Mouse (Mus musculus) heart, embryonic 10.5 days (tissue): Measurements from ENCODE around the gene Tram2. TPM values are rescaled to one million over a fixed set of nuclear protein-coding genes. Genes with fewer than 3 reads are reported as not detected.

Experiments
- DNase-seq: peaks from one replicate; pipeline ENCODE4 v3.0.0-alpha.2; 2017; ENCODE audit warnings: low spot score
- H3K27ac ChIP-seq: fragments of 300-500 bp; sonication (generic); 2 replicates; pipeline ENCODE4 v1.5.1; 2016; ENCODE audit warnings: mild to moderate bottlenecking
- H3K27me3 ChIP-seq: fragments of 300-500 bp; sonication (generic); 2 replicates; pipeline ENCODE4 v1.6.1; 2016; ENCODE audit warnings: mild to moderate bottlenecking; ENCODE audit not compliant: poor library complexity, insufficient read depth, severe bottlenecking
- H3K36me3 ChIP-seq: fragments of 300-500 bp; sonication (generic); 2 replicates; pipeline ENCODE4 v1.6.1; 2016; ENCODE audit warnings: mild to moderate bottlenecking, moderate library complexity
- H3K4me1 ChIP-seq: fragments of 300-500 bp; sonication (generic); 2 replicates; pipeline ENCODE4 v1.6.1; 2016; ENCODE audit warnings: mild to moderate bottlenecking
- H3K4me3 ChIP-seq: fragments of 300-500 bp; sonication (generic); 2 replicates; pipeline ENCODE4 v1.5.1; 2016; ENCODE audit warnings: mild to moderate bottlenecking, moderate library complexity
- H3K9me3 ChIP-seq: fragments of 300-500 bp; sonication (generic); 2 replicates; pipeline ENCODE4 v1.6.1; 2016; ENCODE audit warnings: mild to moderate bottlenecking, moderate library complexity
- WGBS: fragments of 180-500 bp; shearing (Covaris S2); methylation state at CpG from one replicate; pipeline ENCODE4 v1.1.7; 2016; 5-methylcytosine and 5-hydroxymethylcytosine counted together
- polyA plus RNA-seq: library from polyadenylated mRNA; unstranded; fragments of >200 nt; fragmentation: Nextera tagmentation; extraction: Ambion mirVana; gene quantifications from 2 replicates; pipeline ENCODE4 v1.2.1, GENCODE M21; 2016

Tram2 gene
- polyA plus RNA-seq, 1 experiment from 2014 or later, result 5.8 TPM

DNA sequence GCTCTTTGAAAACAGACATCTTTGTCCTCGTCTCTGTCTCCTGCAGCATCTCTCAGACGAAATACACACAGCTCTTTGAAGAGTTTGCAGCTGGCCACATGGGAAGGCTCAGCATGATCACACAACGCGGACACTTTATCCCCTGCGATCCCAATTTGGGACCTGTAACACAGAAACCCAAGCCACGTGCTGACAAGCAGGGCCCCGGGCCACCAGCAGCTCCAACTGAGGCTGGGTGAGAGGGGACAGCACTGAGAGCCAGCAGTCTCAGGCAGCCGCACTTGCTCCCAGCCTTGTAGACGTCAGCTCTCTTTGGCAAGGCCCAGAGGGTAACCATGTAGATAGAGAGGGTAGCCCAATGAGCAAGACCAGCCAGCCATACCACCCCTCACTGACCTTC lies 26.0 kb downstream of the Tram2 start:
- Histone ChIP-seq H3K9me3 (no peaks in the 10 kb centered on the region), H3K27ac (peak overlapping the region; percentile 65), H3K4me1 (peaks cover 53% of the 10 kb centered on the region), H3K36me3 (peaks cover 2% of the 10 kb centered on the region; the same call in 1 of the 2 replicates), H3K4me3 (no peak overlapping the region), H3K27me3 (no peaks in the 10 kb centered on the region)
- WGBS, result 63% methylated on average over 9 of the region's 9 CpGs
- no peak for DNase-seq

DNA sequence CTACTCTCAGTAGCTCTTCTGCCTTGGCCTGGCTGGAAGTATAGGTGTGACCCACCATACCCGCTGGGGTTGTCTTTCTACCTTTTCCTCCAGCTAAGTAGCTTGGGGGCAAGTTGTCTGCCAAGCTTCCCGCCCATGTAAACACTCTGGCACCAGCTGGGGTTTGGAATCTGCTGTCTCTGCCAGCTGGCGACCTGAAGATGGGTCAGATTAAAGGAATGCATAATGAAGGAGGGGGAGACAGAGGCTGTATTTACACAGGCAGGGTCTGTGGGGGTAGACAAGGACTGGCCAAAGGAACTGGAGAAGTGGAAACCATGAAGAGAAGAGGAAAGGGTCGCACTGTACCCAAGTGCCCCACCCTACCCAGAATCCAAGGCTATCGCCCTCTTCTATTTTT lies 26.4 kb downstream of the Tram2 start:
- peaks cover 57% of the 10 kb centered on the region for H3K4me1 ChIP-seq
- peak overlapping the region; percentile 22; the same call in 1 of the 2 replicates for H3K4me3 ChIP-seq
- no peaks in the 10 kb centered on the region for H3K27me3 ChIP-seq
- WGBS, result 39% methylated on average over 5 of the region's 5 CpGs
- peak overlapping the region; percentile 65 for H3K27ac ChIP-seq
- no peaks in the 10 kb centered on the region for H3K36me3 ChIP-seq
- no peaks in the 10 kb centered on the region for H3K9me3 ChIP-seq
- no peak for DNase-seq

GRCm38 (mm10) chr1:21052132-21052545 lies 26.9 kb downstream of the Tram2 start:
- no peak for DNase-seq
- peak overlapping the region; percentile 24; the same call in 1 of the 2 replicates for H3K4me3 ChIP-seq
- peak overlapping the region; percentile 65 for H3K27ac ChIP-seq
- H3K36me3 ChIP-seq, result no peaks in the 10 kb centered on the region
- WGBS, result 34% methylated on average over 5 of the region's 5 CpGs
- no peaks in the 10 kb centered on the region for H3K9me3 ChIP-seq
- H3K4me1 ChIP-seq, result peaks cover 62% of the 10 kb centered on the region
- no peaks in the 10 kb centered on the region for H3K27me3 ChIP-seq

DNA sequence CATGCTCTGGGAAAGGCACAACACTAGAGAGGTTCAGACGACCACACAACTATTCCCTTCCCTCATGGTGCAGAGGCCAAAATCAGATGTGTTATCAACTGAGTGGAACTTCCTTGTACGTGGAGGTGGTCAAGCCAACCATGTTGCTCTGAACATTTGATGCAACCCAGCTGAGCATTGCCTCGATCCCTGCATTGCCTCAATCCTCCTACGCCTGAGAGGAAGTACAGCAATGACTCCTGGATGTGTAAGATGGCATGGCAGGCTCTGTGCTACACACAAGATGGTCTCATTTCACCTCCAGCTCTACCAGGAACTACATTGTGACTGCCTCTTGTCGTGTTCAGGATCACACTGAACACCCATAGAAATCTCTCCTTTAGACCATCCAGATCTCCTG lies 30.0 kb downstream of the Tram2 start:
- Histone ChIP-seq H3K27me3 (no peaks in the 10 kb centered on the region), H3K36me3 (no peaks in the 10 kb centered on the region), H3K4me3 (no peak overlapping the region), H3K4me1 (peaks cover 64% of the 10 kb centered on the region), H3K9me3 (no peaks in the 10 kb centered on the region), H3K27ac (no peak overlapping the region)
- 72% methylated on average over 5 of the region's 5 CpGs for WGBS
- no peak for DNase-seq

- H3K27me3 ChIP-seq, result no peaks in the 10 kb centered on the region
- no peaks in the 10 kb centered on the region for H3K36me3 ChIP-seq
- DNase-seq, result no peak
- WGBS, result 38% methylated on average over 8 of the region's 8 CpGs
- peaks cover 59% of the 10 kb centered on the region for H3K4me1 ChIP-seq
- no peak overlapping the region for H3K27ac ChIP-seq
- H3K4me3 ChIP-seq, result no peak overlapping the region
- no peaks in the 10 kb centered on the region for H3K9me3 ChIP-seq
Measured at GRCm38 (mm10) chr1:21048402-21048801, 30.6 kb downstream of the Tram2 start.

- no peaks in the 10 kb centered on the region for H3K27me3 ChIP-seq
- no peaks in the 10 kb centered on the region for H3K36me3 ChIP-seq
- WGBS, result 89% methylated on average over 7 of the region's 7 CpGs
Measured at GRCm38 (mm10) chr1:21042461-21042860, 36.6 kb downstream of the Tram2 start.

DNA sequence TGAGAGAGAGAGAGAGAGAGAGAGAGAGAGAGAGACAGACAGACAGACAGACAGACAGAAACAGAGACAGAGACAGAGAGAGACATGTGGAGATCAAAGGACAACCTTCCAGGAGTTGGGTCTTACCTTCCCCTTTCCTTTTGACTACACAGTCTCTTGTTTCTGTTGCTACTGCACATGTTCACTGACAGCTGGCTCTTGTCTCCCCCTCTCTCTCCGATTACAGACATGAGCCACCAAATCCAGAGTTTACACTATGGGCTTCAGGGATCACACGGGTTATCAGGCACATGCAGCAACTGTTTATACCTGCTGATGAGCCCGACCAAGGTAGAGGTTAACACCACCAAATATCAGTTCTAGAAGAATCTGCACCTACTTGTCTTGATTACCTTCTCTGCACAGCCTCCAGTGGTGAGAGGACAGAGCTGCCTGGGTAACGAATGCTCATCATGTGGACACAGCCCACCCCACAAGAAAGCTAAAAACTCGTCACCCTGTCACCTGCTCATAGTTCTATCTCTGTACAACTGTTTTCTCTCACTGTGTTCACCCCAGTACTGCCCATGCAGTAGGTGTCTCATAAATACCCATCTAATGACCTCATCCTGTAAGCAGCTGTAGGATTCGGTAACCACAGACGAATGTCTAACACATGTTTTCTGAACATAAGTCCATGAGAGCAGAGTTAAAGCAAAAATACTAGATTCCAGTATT lies 38.3 kb downstream of the Tram2 start:
- no peaks in the 10 kb centered on the region for H3K27me3 ChIP-seq
- no peak for DNase-seq
- H3K36me3 ChIP-seq, result no peaks in the 10 kb centered on the region
- H3K4me3 ChIP-seq, result no peak overlapping the region
- H3K27ac ChIP-seq, result no peak overlapping the region
- WGBS, result 49% methylated on average over 7 of the region's 7 CpGs
- H3K4me1 ChIP-seq, result peaks cover 9% of the 10 kb centered on the region
- no peaks in the 10 kb centered on the region for H3K9me3 ChIP-seq

More at GRCm38 (mm10) chr1:21042461-21042860, 36.6 kb downstream of the Tram2 start:
- Histone ChIP-seq H3K4me3 (no peak overlapping the region), H3K4me1 (peaks cover 12% of the 10 kb centered on the region), H3K27ac (no peak overlapping the region), H3K9me3 (no peaks in the 10 kb centered on the region)
- DNase-seq, result no peak

DNA sequence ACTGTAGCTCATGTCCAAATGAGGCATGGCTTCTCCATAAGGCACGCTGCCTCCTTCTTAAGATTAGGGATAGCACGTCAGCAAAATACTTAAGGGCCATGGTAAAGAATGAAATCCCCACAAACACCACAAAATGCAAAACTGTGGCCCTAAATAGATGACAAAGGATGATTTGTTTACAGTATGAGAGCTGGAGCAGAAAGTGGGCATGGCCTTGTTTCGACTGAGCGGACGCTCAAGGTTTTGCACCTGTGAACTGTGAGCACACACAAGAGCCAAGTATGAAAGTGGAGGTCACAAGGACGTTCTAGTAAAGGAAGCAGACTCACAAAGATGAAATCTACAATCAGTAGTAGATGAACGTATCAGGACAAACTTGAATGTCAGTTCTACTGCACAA lies 38.9 kb downstream of the Tram2 start:
- H3K4me3 ChIP-seq, result no peak overlapping the region
- 80% methylated on average over 7 of the region's 7 CpGs for WGBS
- no peaks in the 10 kb centered on the region for H3K27me3 ChIP-seq
- no peak for DNase-seq
- no peaks in the 10 kb centered on the region for H3K9me3 ChIP-seq
- H3K27ac ChIP-seq, result no peak overlapping the region
- 0 out of 2 replicates have a peak, but pooled peaks cover 2% of the 10 kb centered on the region for H3K36me3 ChIP-seq
- peaks cover 9% of the 10 kb centered on the region for H3K4me1 ChIP-seq

DNA sequence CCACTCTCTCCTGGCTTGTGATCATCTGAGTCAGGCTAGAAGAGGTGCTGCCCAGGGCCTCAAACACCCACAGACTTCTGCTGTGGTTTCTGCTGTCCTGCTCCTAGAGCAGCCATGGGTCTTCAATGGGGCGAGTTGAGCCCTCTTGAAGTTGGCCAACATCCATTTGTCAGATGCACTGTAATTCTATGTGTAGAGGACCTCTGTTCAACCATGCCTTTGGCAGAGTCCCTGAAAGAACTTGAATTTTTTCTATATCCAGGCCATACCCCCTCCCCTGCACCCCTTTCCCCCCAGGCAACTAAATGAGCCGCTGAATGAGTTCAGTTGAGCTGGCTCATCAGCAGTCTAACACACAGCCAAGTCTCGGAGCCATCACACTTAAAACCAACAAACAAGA lies 39.5 kb downstream of the Tram2 start:
- Histone ChIP-seq H3K4me1 (peaks cover 9% of the 10 kb centered on the region), H3K27ac (no peak overlapping the region), H3K9me3 (no peaks in the 10 kb centered on the region), H3K4me3 (no peak overlapping the region), H3K27me3 (no peaks in the 10 kb centered on the region), H3K36me3 (0 out of 2 replicates have a peak, but pooled peaks cover 5% of the 10 kb centered on the region)
- 84% methylated on average over 3 of the region's 3 CpGs for WGBS
- DNase-seq, result no peak

GRCm38 (mm10) chr1:21037881-21038601 lies 41.0 kb downstream of the Tram2 start:
- peaks cover 6% of the 10 kb centered on the region for H3K4me1 ChIP-seq
- no peak overlapping the region for H3K4me3 ChIP-seq
- WGBS, result 81% methylated on average over 6 of the region's 6 CpGs
- H3K27me3 ChIP-seq, result no peaks in the 10 kb centered on the region
- H3K27ac ChIP-seq, result no peak overlapping the region
- H3K9me3 ChIP-seq, result no peaks in the 10 kb centered on the region
- 0 out of 2 replicates have a peak, but pooled peaks cover 5% of the 10 kb centered on the region for H3K36me3 ChIP-seq
- DNase-seq, result no peak

GRCm38 (mm10) chr1:21035878-21036277 lies 43.2 kb downstream of the Tram2 start:
- Histone ChIP-seq H3K4me3 (no peak overlapping the region), H3K36me3 (0 out of 2 replicates have a peak, but pooled peaks cover 5% of the 10 kb centered on the region)
- WGBS, result 72% methylated on average over 6 of the region's 6 CpGs

GRCm38 (mm10) chr1:21033792-21034119 lies 45.3 kb downstream of the Tram2 start:
- Histone ChIP-seq H3K27ac (no peak overlapping the region), H3K4me1 (no peaks in the 10 kb centered on the region)

More at GRCm38 (mm10) chr1:21035878-21036277, 43.2 kb downstream of the Tram2 start:
- no peaks in the 10 kb centered on the region for H3K9me3 ChIP-seq
- H3K4me1 ChIP-seq, result peaks cover 4% of the 10 kb centered on the region
- no peaks in the 10 kb centered on the region for H3K27me3 ChIP-seq
- DNase-seq, result no peak
- H3K27ac ChIP-seq, result no peak overlapping the region

DNA sequence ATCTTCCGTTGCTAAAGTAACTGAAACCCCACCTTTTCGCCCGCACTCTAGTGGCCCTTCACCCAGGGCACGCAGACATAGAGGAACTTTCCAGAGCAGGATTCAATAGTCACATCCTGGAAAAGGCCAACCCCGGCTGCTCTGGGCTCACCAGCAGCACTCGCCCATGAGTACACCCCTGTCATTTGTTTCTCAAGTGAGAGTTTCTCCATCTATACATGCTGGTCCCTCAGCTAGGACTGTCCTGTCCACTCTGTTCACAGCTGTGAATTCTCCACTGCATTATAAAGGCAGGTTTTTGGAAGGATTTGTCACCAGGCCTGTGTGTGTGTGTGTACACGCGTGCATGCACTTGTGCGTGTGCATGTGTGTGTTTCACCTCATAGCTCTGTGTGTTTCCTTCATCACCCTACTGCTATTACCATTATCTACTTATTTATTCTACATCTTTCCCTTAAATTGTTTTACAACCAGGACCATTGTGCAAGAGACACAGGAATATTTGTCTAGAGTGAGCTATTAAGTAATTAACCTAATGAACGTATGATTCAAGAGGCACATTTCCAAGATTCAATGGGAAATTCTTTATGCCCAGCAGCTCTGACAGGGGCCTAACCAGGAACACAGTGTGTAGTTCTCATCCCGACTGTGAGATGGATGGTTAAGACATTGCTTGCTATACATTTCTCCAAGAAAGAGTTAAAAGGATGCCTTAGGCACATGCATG lies 45.8 kb downstream of the Tram2 start:
- WGBS, result 88% methylated on average over 11 of the region's 11 CpGs
- H3K27ac ChIP-seq, result no peak overlapping the region

More at GRCm38 (mm10) chr1:21033792-21034119, 45.3 kb downstream of the Tram2 start:
- Histone ChIP-seq H3K27me3 (no peaks in the 10 kb centered on the region), H3K36me3 (peaks cover 8% of the 10 kb centered on the region; the same call in 1 of the 2 replicates), H3K9me3 (no peaks in the 10 kb centered on the region), H3K4me3 (no peak overlapping the region)
- no peak for DNase-seq

More for the DNA sequence above, 45.8 kb downstream of the Tram2 start:
- no peaks in the 10 kb centered on the region for H3K27me3 ChIP-seq
- H3K4me1 ChIP-seq, result no peaks in the 10 kb centered on the region
- H3K9me3 ChIP-seq, result no peaks in the 10 kb centered on the region
- H3K4me3 ChIP-seq, result no peak overlapping the region
- no peak for DNase-seq
- H3K36me3 ChIP-seq, result peaks cover 8% of the 10 kb centered on the region; the same call in 1 of the 2 replicates
